Mouse (Mus musculus): Measurements from ENCODE around the gene Drd5.

DNA sequence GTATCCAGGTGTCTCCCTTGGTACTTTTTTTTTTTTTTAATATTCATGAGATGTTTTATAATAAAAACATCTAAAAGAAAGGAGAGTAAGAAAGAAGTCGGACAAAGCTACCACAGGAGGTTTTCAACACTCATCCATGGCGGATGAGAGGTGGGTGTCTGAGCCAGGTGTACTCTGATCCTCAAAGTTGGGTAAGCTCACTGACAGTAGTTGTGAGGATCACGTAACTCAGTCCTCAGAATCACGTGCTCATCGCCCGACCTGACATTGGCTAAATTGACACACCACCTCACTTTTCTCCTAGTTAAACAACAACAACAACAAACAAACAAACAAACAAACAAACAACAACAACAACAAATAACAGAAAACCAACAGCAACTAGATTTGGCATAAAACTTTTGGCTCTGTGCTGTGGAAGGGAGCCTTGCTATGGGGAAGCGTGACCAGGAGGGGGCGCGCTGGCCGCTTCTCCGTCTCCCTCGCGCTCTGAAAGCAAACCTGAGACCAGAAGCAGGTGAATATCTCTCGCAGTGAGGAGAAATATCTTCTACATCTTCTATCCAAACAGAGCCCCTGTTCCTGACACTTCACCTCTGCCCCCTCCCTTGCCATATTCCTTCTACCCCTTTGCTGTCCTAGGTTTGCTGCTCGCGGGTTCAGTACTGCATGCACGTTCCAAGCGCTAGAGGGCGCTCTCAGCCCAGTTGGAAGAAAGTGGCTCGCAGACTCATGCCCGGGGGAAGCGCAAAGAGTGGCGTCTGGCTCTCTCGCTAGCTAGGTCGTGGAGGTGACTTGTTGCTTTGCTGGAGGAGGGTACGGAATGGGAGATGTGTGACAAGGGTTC, 11.7 kb upstream of the Drd5 start:
- no peak for TF ChIP-seq FLI1 (IDR thresholded peaks at IDR 0.05; ENCODE audit: low read length)
- TF ChIP-seq GATA1 (IDR thresholded peaks at IDR 0.05; ENCODE audit: borderline replicate concordance, low read length), result no peak
